Mouse (Mus musculus): Measurements from ENCODE around the gene Wdr95.
A peak's percentile ranks its signal among the peaks of the same experiment; 100 is the strongest.

The Wdr95 gene

GRCm38 (mm10) chr5:149527999-149528729 is at the start of gene Wdr95:
Gene Wdr95, plus strand, starts transcription at chr5:149528679.
- peak; percentile 19 for DNase-seq (ENCODE audit: low spot score)

- DNase-seq (ENCODE audit: low spot score): no peak
These were observed 46.6 kb upstream of the Wdr95 start for GRCm38 (mm10) chr5:149481920-149482319.

- no peak for DNase-seq (ENCODE audit: low spot score)
These were observed 45.0 kb upstream of the Wdr95 start for GRCm38 (mm10) chr5:149483321-149484052.

GRCm38 (mm10) chr5:149484270-149484669 is 44.2 kb upstream of the Wdr95 start:
- peak; percentile 7 for DNase-seq (ENCODE audit: low spot score)

DNA sequence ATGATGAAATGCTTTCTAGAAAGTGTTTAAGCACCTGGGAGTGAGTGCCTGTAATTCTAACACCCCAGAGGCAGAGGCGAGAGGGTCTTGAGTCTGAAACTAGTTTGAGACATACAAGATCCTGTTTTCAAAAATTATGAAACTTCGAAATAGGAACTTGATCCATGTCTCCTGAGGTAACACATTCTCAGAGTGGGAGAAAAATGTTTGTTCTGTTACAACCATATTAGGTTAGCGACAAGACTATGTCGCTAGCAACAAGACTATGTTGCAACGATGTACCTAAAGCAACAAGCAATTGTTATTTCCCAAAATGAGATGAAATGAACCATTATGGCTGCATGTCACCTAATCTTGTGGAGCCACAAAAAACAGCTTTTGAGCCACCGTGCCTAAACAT is 43.0 kb upstream of the Wdr95 start:
- DNase-seq (ENCODE audit: low spot score): no peak

GRCm38 (mm10) chr5:149488360-149489021 is 40.0 kb upstream of the Wdr95 start:
- peak; percentile 9 for DNase-seq (ENCODE audit: low spot score)

DNA sequence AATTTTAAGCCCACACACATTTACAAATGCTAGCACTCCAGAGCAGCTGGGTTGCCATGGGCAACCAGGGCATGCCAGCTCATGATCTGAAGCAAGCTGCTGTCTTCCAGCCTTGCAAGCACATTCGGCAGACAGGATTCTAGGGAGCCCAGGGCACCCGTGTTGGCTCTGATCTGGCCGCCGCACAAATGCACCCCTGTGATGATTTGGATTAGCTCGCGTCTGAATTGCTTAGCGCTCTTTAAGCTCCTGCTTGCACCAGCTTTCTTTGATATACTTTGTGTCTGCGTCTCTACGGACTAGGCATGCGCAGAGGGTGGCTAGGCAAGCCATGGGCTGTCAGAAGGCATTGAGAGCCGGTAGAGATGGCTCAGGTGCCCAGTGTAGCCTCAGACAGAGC is 39.3 kb upstream of the Wdr95 start:
- no peak for DNase-seq (ENCODE audit: low spot score)

- no peak for DNase-seq (ENCODE audit: low spot score)
These were observed 38.2 kb upstream of the Wdr95 start for GRCm38 (mm10) chr5:149490275-149490674.

DNA sequence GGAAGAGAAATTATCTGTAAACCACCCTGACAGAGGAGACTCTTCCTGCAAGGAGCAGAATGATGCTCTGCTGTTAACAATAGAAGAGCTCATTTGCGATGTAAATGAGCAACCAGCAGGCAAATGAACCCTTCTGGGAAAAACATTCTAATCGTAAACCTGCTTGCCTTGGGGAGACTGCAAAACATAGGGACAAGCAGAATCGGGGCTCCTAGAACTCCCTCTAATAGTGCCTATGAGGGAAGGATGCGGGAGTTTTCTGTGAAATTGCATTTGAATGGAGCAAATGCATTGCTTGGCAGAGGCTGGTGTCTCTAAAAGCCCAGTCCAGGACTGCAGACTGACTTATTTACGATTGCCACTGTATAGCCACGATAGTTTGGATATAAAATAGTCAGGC is 32.8 kb upstream of the Wdr95 start:
- no peak for DNase-seq (ENCODE audit: low spot score)

GRCm38 (mm10) chr5:149496401-149497066 is 31.9 kb upstream of the Wdr95 start:
- no peak for DNase-seq (ENCODE audit: low spot score)

GRCm38 (mm10) chr5:149499936-149500335 is 28.5 kb upstream of the Wdr95 start:
- DNase-seq (ENCODE audit: low spot score): no peak

- DNase-seq (ENCODE audit: low spot score): no peak
These were observed 24.9 kb upstream of the Wdr95 start for GRCm38 (mm10) chr5:149503423-149504175.

- DNase-seq (ENCODE audit: low spot score): no peak
These were observed 23.5 kb upstream of the Wdr95 start for GRCm38 (mm10) chr5:149504985-149505384.

- DNase-seq (ENCODE audit: low spot score): no peak
These were observed 22.4 kb upstream of the Wdr95 start for GRCm38 (mm10) chr5:149506033-149506432.

- no peak for DNase-seq (ENCODE audit: low spot score)
These were observed 20.1 kb upstream of the Wdr95 start for GRCm38 (mm10) chr5:149508094-149509029.

GRCm38 (mm10) chr5:149510323-149510722 is 18.2 kb upstream of the Wdr95 start:
- no peak for DNase-seq (ENCODE audit: low spot score)

DNA sequence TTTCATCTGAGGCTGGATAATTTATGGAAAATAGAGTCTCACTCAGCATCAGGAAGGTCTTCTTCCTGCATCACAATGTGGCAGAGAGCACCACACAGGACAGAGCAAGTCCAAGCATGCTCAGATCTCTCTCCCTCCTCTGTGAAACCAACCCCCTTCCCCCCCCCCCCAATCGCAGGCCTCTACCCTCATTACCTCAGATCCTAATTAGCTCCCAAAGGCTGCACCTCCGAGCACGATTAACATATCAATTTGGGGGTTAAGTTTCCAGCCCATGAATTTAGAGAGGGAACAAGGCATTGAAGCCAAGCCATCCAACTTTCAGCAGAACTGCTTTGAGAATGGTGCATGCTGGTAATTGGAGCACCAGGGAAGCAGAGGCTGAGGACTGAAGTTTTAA is 15.8 kb upstream of the Wdr95 start:
- no peak for DNase-seq (ENCODE audit: low spot score)

DNA sequence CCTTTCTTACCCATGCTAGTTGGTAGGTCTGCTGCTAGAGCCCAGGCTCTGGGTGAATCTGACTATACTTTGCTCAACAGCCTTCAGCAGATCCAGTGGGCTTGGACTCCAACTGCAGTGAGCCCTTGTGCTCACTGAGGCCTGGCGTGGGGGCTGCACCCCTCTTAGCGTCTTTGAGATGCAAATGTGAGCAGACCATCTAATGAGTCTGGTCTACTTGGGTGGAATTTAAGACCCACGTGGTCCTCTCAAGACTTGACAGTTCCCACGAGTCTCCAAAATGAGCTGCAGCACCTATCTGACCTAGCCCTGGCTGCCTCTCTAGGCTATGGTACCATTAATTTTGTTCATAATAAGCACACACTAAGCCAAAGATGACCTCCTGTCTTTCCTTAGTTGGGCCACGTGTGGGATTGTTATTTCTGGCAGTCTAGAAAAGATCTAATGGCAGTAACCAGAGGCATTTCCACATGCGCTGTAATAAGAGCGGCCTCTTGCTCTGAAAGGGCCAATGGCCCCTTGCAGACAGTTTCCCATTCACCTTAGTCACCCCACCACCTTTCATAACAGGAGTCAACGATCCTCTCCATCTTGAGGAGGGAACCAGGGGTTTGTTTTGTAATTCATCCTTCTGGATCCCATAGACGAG is 14.9 kb upstream of the Wdr95 start:
- DNase-seq (ENCODE audit: low spot score): no peak

DNA sequence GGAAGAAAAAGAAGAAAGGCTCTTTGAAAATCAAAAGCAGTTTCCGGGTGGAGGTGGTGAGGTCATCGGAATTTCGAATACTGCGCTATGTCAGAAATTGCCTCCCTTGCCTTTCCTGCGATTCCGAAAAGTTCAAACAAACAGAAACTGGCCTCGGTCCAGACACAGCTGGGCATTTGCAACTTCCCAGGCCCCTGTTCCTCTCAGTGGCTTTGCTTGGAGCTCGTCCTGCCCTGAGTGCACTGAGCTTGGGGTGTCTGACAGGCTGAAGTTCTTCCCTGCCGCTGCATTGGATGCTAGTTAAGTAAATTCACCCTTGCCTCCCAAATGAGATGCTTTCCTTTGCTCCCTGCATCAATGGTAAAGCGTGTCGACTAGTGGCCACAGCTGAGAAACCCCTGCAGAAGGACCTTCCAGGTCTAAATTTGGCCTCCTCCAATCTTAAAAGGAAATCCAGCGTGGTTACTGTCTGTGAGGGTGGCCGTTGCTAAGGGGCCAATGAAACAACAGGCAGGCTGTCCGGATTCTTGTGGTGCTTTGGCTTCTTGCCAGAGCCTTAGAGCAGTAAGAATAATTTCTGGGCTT is 14.3 kb upstream of the Wdr95 start:
- DNase-seq (ENCODE audit: low spot score): no peak

- DNase-seq (ENCODE audit: low spot score): no peak
These were observed 13.6 kb upstream of the Wdr95 start for GRCm38 (mm10) chr5:149514890-149515289.
